Mouse (Mus musculus): ENCODE measurements at regions not wholly inside any gene's neighbourhood (a gene's known extent, or its start where the extent isn't known, plus 50 kb on each side); places are given as distances from the start of the nearest gene placed in this dataset.

DNA sequence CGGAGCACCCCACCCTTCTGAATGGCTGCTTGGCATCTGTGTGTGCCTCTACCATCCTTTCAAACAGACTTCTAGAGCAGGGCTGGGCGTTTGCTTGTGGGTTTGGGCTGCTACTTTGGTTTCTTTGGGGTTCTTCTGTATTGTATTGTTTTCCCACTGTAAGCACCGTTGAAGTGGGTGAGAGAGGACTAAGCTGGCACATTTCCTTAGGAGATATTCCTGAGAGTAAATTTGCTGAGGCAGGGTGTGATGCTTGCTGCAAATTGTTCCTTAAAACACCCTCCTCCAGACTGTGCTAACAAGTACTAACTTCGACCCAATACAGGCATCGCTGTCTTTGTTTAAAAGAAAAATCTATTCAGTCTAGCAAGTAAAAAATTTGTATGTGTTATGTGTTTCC lies 84.7 kb upstream of the Gm10260 start:
- TF ChIP-seq EP300 (IDR thresholded peaks at IDR 0.05; ENCODE audit: insufficient read depth, low read depth, low read length) (no peak), CTCF (IDR thresholded peaks at IDR 0.05; ENCODE audit: low read depth, low read length) (no peak), POLR2A (IDR thresholded peaks at IDR 0.05; ENCODE audit: insufficient read depth, low read length) (no peak)
